Mouse (Mus musculus) hematopoietic stem cell, adult 5-6 weeks (primary cell): ENCODE data around the gene Cyb5r1. TPM values are rescaled to one million over a fixed set of nuclear protein-coding genes. Genes with fewer than 3 reads are reported as not detected.
"Not testable (repeated sequence)": the region's sequence is repeated elsewhere in the genome, so short reads cannot be mapped to it uniquely, and the experiment has no call there.

Experiments
- ATAC-seq, 2 experiments: fragments of 125-278 bp in 1 of 2; replicated peaks in 1 of 2; 2 replicates each; pipeline ENCODE4 v1.8.0; 2016 to 2017; ENCODE audit warnings: inconsistent platforms in 2 of 2, mild to moderate bottlenecking in 2 of 2, moderate number of reproducible peaks in 2 of 2, low read depth in 1 of 2, moderate TSS enrichment in 1 of 2; ENCODE audit not compliant: low FRiP score in 2 of 2, poor library complexity in 2 of 2, severe bottlenecking in 2 of 2, insufficient read depth in 1 of 2, low TSS enrichment in 1 of 2
- total RNA-seq: library from RNA; stranded (forward); fragments of 172-1452, 232-1000 nt; gene quantifications from 2 replicates; pipeline ENCODE4 v1.2.3, GENCODE M21; 2017

The Cyb5r1 gene
- total RNA-seq, 1 experiment from 2014 or later: 27.3 TPM

- ATAC-seq: peak; percentile 9 to 26; a peak in 1 of 4 replicates
Observed at GRCm38 (mm10) chr1:134406414-134406771, 1.0 kb downstream of the Cyb5r1 start.

GRCm38 (mm10) chr1:134408080-134408479 lies 2.7 kb downstream of the Cyb5r1 start:
- no peak for ATAC-seq

DNA sequence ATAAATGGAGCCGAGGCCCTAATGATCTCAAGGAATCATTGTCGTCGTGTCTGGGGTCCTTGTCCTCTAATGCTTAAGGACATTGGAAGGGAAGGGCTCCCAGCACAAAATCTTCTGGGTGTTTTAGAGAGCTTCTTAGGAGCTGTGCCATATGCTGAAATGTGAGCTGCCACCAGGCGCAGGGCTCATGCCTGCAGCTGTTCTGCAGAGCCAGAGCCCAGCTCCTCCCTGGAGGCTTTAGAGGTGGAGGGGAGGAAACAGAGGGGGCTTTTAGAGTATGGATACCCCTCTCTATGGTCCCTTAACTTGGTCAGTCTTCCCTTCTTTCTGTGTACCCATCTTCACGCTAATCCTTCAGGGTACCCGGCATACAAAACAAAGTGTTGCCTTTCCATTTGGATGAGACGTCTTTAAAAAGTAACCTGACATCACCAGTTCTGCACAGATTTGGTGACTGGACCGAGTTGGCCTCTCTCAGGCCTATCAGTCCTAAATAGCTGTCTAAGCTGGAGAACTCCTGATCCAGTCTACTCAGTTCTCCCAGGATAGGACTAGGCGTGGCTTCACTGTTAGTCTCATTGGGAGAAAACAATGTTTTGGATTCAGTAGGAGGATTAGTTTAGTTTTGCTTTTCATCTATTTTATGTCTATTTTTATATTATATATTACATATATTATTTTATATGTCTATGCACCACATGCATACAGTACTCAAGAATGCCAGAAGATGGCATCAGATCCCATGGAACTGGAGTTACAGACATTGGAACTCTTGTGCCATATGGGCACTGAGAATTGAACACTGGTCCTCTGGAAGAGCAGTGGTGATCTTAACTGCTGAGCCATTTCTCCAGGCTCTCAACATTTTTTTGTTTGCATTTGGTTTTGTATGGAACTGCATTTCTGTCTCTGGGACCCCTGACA lies 6.6 kb downstream of the Cyb5r1 start:
- no peak for ATAC-seq

- ATAC-seq: no peak
Observed at GRCm38 (mm10) chr1:134414038-134414437, 8.7 kb downstream of the Cyb5r1 start.

GRCm38 (mm10) chr1:134414501-134415167 lies 9.3 kb downstream of the Cyb5r1 start:
- peak in 1 of 2 experiments; percentile 5; a peak in 1 of 4 replicates for ATAC-seq

- peak; percentile 95 to 99 for ATAC-seq
Observed at GRCm38 (mm10) chr1:134415168-134415831, 9.9 kb downstream of the Cyb5r1 start, which contains the start of gene Adipor1. Gene Adipor1, plus strand, starts transcription at chr1:134415378.

- no peak for ATAC-seq
Observed at GRCm38 (mm10) chr1:134418414-134418975, 13.1 kb downstream of the Cyb5r1 start.

GRCm38 (mm10) chr1:134419176-134419575 lies 13.8 kb downstream of the Cyb5r1 start:
- no peak for ATAC-seq

DNA sequence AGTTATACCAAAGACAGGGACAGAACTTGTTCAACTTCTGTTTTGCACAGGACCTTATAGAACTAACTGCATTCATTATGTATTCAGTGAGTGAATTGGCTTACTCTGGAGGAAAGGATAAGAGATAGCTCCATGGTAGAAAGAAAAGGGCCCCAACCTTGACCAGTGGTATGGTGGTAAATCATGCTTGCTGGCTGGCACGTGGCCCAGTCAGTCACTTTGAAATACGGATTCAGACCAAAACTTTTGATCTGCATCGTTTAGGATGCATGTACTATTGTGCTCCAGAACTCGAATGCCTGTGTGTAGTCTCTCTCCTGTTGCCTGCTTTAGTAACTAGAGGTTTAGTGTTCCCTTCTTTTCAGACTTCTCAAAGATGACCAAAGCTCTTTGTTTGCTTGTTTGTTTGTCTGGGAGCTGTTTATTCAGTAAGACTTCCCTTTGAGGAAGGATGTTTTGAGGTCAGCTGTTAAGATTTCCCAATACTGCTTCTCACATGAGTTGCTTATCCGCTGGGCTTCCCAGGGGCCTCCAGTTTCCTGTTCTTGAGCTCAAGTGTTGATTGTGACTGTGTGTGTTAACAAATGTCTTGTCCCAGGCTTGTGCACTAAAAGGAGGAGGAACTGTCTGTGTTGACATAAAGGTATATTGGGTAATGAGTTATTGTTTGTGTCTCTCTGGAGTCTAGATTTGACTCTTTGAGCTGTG lies 14.5 kb downstream of the Cyb5r1 start:
- peak; percentile 30 to 54; a peak in 1 of 4 replicates for ATAC-seq

- no peak for ATAC-seq
Observed at GRCm38 (mm10) chr1:134423911-134424310, 18.6 kb downstream of the Cyb5r1 start.

DNA sequence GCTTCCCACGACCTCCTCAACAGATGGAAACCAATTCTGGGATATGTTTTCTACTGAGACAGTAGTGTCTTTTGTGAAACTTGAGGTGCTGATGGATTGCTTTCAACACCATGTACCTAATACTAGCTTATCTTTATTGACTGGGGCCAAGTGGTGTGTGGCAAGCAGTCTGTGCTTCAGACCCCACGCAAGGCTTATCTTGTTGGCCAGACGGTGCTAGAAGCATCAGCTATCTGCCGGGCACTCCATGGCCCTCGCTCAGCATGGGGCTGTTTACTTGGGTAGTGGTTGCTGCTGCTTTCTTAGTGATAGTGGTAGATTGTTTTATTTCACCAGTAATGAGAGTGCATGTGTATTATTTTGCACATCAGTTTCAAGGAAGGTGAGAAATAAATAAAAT lies 20.9 kb downstream of the Cyb5r1 start:
- ATAC-seq: peak in 1 of 2 experiments; percentile 24; a peak in 1 of 4 replicates

DNA sequence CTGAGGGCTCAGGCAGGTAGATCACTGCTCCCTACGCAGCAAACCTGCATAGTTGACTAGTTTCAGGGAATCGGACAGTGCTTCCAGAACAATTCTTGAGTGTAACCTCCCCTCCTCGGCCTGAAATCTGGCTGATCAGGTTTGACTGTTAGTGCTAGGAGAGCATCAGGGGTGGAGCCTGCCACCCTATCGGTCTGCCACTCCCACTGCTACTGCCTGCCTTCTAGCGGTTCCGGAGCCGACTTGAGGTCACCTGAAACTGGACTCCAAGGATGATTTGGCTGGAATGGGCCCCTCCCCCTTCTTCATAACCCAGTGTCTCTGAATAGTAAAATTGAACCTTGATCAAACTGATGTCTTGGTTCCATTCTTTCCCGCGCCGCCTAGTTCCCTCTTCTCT lies 27.6 kb downstream of the Cyb5r1 start:
- ATAC-seq: no peak

GRCm38 (mm10) chr1:134433473-134433872 lies 28.1 kb downstream of the Cyb5r1 start:
- ATAC-seq: no peak

GRCm38 (mm10) chr1:134435414-134435813 lies 30.1 kb downstream of the Cyb5r1 start:
- peak; percentile 68 to 92; a peak in 3 of 4 replicates for ATAC-seq

GRCm38 (mm10) chr1:134440437-134440836 lies 35.1 kb downstream of the Cyb5r1 start:
- ATAC-seq: no peak

DNA sequence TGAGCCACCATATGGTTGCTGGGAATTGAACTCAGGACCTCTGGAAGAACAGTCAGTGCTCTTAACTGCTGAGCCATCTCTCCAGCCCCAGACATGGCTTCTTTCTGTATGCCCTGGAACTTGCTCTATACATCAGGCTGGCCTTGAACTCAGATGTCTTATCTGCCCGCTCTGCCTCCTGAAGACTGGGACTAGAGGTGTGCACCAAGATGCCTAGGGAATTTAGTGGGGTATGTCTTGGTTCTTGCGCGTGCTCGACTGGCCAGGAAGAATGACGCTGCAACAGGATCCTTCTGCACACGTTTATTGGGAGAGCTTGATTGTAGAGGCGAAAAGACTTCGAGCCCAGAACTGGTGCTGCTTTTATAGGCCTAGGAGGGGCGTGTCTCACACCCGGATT lies 36.4 kb downstream of the Cyb5r1 start:
- ATAC-seq: not testable (repeated sequence)

GRCm38 (mm10) chr1:134442394-134442793 lies 37.0 kb downstream of the Cyb5r1 start:
- ATAC-seq: no peak
